Mouse (Mus musculus) layer of hippocampus, postnatal 10 days (tissue): ENCODE measurements around the gene Slc17a5. TPM values are rescaled to one million over a fixed set of nuclear protein-coding genes. Genes with fewer than 3 reads are reported as not detected.

Experiments
- total RNA-seq, 2 experiments: library from RNA; stranded (reverse); gene quantifications; 2 replicates each; pipeline ENCODE4 v1.2.3; 2021

The Slc17a5 gene
- total RNA-seq, 2 experiments from 2014 or later = 13.4 to 16.2 TPM

Other genes starting within 250 kb of the Slc17a5 start
- gene Gsta2, start 232.3 kb downstream of the Slc17a5 start, total RNA-seq = not detected
- gene Dppa5a, start 219.9 kb downstream of the Slc17a5 start, total RNA-seq = not detected
- under 1 TPM; 0.16 to 0.71 TPM for gene Ooep, start 209.3 kb downstream of the Slc17a5 start, total RNA-seq
- under 1 TPM in 1 of 2 experiments, not detected in 1; 0.16 TPM for gene Ddx43, start 192.3 kb downstream of the Slc17a5 start, total RNA-seq
- under 1 TPM; 0.94 to 0.96 TPM for gene Cgas, start 144.8 kb downstream of the Slc17a5 start, total RNA-seq
- 10 to 100 TPM; 20.4 to 22.9 TPM for gene Mto1, start 139.8 kb downstream of the Slc17a5 start, total RNA-seq
- 1 to 10 TPM; 1.4 to 1.5 TPM for gene Gm17324, start 139.3 kb downstream of the Slc17a5 start, total RNA-seq
- 1,000 to 10,000 TPM; 4,076 to 4,543 TPM for gene Eef1a1, start 98.9 kb downstream of the Slc17a5 start, total RNA-seq
- 1 to 10 TPM; 5.2 to 5.3 TPM for gene Cd109, start 27.5 kb upstream of the Slc17a5 start, total RNA-seq